Mouse (Mus musculus) CH12.LX (cell line): ENCODE data around the gene Dennd2a. TPM values are rescaled to one million over a fixed set of nuclear protein-coding genes. Genes with fewer than 3 reads are reported as not detected.

Source experiments
- DNase-seq: peaks from one replicate; pipeline ENCODE4 v3.0.0-alpha.2; 2013; ENCODE audit errors: extremely low read depth
- H3K27ac ChIP-seq: 2 replicates; pipeline ENCODE4 v1.5.1; 2012; ENCODE audit warnings: low read depth, mild to moderate bottlenecking, control low read depth, moderate library complexity; ENCODE audit not compliant: insufficient read depth
- H3K27me3 ChIP-seq: replicated peaks from 2 replicates; pipeline ENCODE3; 2012; ENCODE audit warnings: inconsistent platforms
- H3K36me3 ChIP-seq, 2 experiments: replicated peaks in 1 of 2; 2 replicates each; pipeline versions ENCODE3 to v1.6.1; 2012; ENCODE audit warnings: inconsistent platforms in 1 of 2, low read length in 1 of 2, mild to moderate bottlenecking in 1 of 2, mixed read lengths in 1 of 2, moderate library complexity in 1 of 2; ENCODE audit not compliant: control insufficient read depth in 1 of 2, insufficient read depth in 1 of 2
- H3K4me1 ChIP-seq, 2 experiments: 2 replicates each; pipeline ENCODE4 v1.6.1; 2012; ENCODE audit warnings: inconsistent platforms in 1 of 2, moderate library complexity in 1 of 2; ENCODE audit not compliant: insufficient read depth in 2 of 2, control insufficient read depth in 1 of 2
- H3K4me2 ChIP-seq: 2 replicates; pipeline ENCODE4 v1.6.1; 2012; ENCODE audit warnings: low read depth, mild to moderate bottlenecking, control low read depth; ENCODE audit not compliant: poor library complexity, insufficient read depth, severe bottlenecking
- H3K4me3 ChIP-seq, 3 experiments: fragments of 150-350 bp in 1 of 3; sonication (generic) in 1 of 3; replicated peaks in 1 of 3; 2 replicates each; pipeline versions ENCODE3 to v1.5.1; 2011 to 2012; ENCODE audit warnings: low read depth in 2 of 3, low read length in 2 of 3, mild to moderate bottlenecking in 2 of 3, moderate library complexity in 2 of 3, control low read depth in 1 of 3, improper control_type of control experiment in 1 of 3, inconsistent platforms in 1 of 3, mixed read lengths in 1 of 3; ENCODE audit not compliant: poor library complexity in 1 of 3
- H3K79me2 ChIP-seq: replicated peaks from 2 replicates; pipeline ENCODE4 v1.6.1; 2012; ENCODE audit warnings: mild to moderate bottlenecking, moderate library complexity; ENCODE audit not compliant: control insufficient read depth, poor library complexity, insufficient read depth, severe bottlenecking; ENCODE audit errors: extremely low read depth
- H3K9ac ChIP-seq: 2 replicates; pipeline ENCODE4 v1.6.1; 2012; ENCODE audit warnings: low read depth, mild to moderate bottlenecking, control low read depth, moderate library complexity; ENCODE audit not compliant: insufficient read depth
- H3K9me3 ChIP-seq: replicated peaks from 2 replicates; pipeline ENCODE3; 2012; ENCODE audit warnings: low read length, inconsistent platforms, mixed read lengths
- CHD2 ChIP-seq: IDR thresholded peaks from 2 replicates; pipeline ENCODE4 v1.6.1; 2011; ENCODE audit warnings: low read length, improper control_type of control experiment
- E2F4 ChIP-seq: IDR thresholded peaks from 2 replicates; pipeline ENCODE4 v1.6.1; 2011; ENCODE audit warnings: low read depth, low read length, improper control_type of control experiment; ENCODE audit not compliant: insufficient replicate concordance
- ETS1 ChIP-seq: conservative IDR thresholded peaks from 2 replicates; pipeline ENCODE4 v1.6.1; 2012; ENCODE audit warnings: low read depth, mild to moderate bottlenecking, inconsistent platforms, low read length, improper control_type of control experiment, moderate library complexity
- HCFC1 ChIP-seq: IDR thresholded peaks from 2 replicates; pipeline ENCODE4 v1.6.1; 2012; ENCODE audit warnings: low read depth, mild to moderate bottlenecking, inconsistent platforms, low read length, improper control_type of control experiment
- JUN ChIP-seq: IDR thresholded peaks from 2 replicates; pipeline ENCODE4 v1.6.1; 2011; ENCODE audit warnings: low read depth, mild to moderate bottlenecking, low read length, improper control_type of control experiment, moderate library complexity; ENCODE audit not compliant: insufficient read depth
- KAT2A ChIP-seq: IDR thresholded peaks from 2 replicates; pipeline ENCODE4 v1.6.1; 2012; ENCODE audit warnings: low read length, improper control_type of control experiment, inconsistent platforms; ENCODE audit not compliant: insufficient replicate concordance
- MAFK ChIP-seq: IDR thresholded peaks from 2 replicates; pipeline ENCODE4 v1.6.1; 2011; ENCODE audit warnings: low read length, improper control_type of control experiment; ENCODE audit not compliant: insufficient replicate concordance
- MAZ ChIP-seq: IDR thresholded peaks from 2 replicates; pipeline ENCODE4 v1.6.1; 2012; ENCODE audit warnings: low read depth, mild to moderate bottlenecking, inconsistent platforms, low read length, improper control_type of control experiment, moderate library complexity
- MXI1 ChIP-seq: IDR thresholded peaks from 2 replicates; pipeline ENCODE4 v1.6.1; 2011; ENCODE audit warnings: mild to moderate bottlenecking, low read depth, low read length, improper control_type of control experiment
- MYC ChIP-seq: IDR thresholded peaks from 2 replicates; pipeline ENCODE4 v1.6.1; 2011; ENCODE audit warnings: low read depth, mild to moderate bottlenecking, improper control_type of control experiment, low read length
- NELFE ChIP-seq: IDR thresholded peaks from 2 replicates; pipeline ENCODE4 v1.6.1; 2011; ENCODE audit warnings: low read depth, low read length, improper control_type of control experiment
- PAX5 ChIP-seq: IDR thresholded peaks from 2 replicates; pipeline ENCODE4 v1.6.1; 2012; ENCODE audit warnings: low read length, inconsistent platforms, mixed read lengths
- POLR2AphosphoS2 ChIP-seq: IDR thresholded peaks from 2 replicates; pipeline ENCODE4 v1.6.1; 2011; ENCODE audit warnings: low read depth, low read length, improper control_type of control experiment
- RCOR1 ChIP-seq: conservative IDR thresholded peaks from 2 replicates; pipeline ENCODE4 v1.6.1; 2012; ENCODE audit warnings: low read depth, mild to moderate bottlenecking, inconsistent platforms, low read length, improper control_type of control experiment
- SIN3A ChIP-seq: IDR thresholded peaks from 2 replicates; pipeline ENCODE4 v1.6.1; 2012; ENCODE audit warnings: low read length, improper control_type of control experiment, inconsistent platforms
- TBP ChIP-seq: conservative IDR thresholded peaks from 2 replicates; pipeline ENCODE4 v1.6.1; 2011; ENCODE audit warnings: low read depth, low read length, improper control_type of control experiment
- TCF12 ChIP-seq: IDR thresholded peaks from 2 replicates; pipeline ENCODE4 v1.6.1; 2014; ENCODE audit warnings: low read depth, mild to moderate bottlenecking, inconsistent platforms, low read length, improper control_type of control experiment
- USF2 ChIP-seq: conservative IDR thresholded peaks from 2 replicates; pipeline ENCODE4 v1.6.1; 2011; ENCODE audit warnings: low read depth, low read length, improper control_type of control experiment
- ZKSCAN1 ChIP-seq: IDR thresholded peaks from 2 replicates; pipeline ENCODE4 v1.6.1; 2012; ENCODE audit warnings: low read depth, inconsistent platforms, low read length, improper control_type of control experiment, borderline replicate concordance
- ZMIZ1 ChIP-seq: IDR thresholded peaks from 2 replicates; pipeline ENCODE4 v1.6.1; 2012; ENCODE audit warnings: low read depth, mild to moderate bottlenecking, inconsistent platforms, low read length, improper control_type of control experiment
- dilution Hi-C: fragments of 300-500 bp; cut with MboI; formaldehyde crosslinking; loops from 2 replicates; pipeline ENCODE4 v1.14.3; 2020; ENCODE audit warnings: low sequenced_read_pairs; ENCODE audit not compliant: extremely low pct_unique_long_range_greater_than_20kb, extremely low pct_ligation_motif_present
- in situ Hi-C: fragments of 300-500 bp; cut with MboI; formaldehyde crosslinking; loops from 3 replicates; pipeline ENCODE4 v1.14.3; 2019; ENCODE audit warnings: low sequenced_read_pairs, low pct_ligation_motif_present, low pct_unique_long_range_greater_than_20kb, mixed read lengths
- polyA plus RNA-seq: library from polyadenylated mRNA; unstranded; fragments of >175 nt; gene quantifications from 2 replicates; pipeline ENCODE4 v1.2.1, GENCODE M21; 2012; ENCODE audit warnings: low read depth; ENCODE audit not compliant: insufficient read length
- total RNA-seq, 2 experiments: library from RNA; depleted of rRNA; stranded (reverse); fragments of 300-350 nt in 1 of 2; fragments of >200 nt in 1 of 2; gene quantifications; 2 replicates each; pipeline ENCODE4 v1.2.3; 2012 to 2014

Gene Dennd2a
- total and polyA plus RNA-seq, 3 experiments: 3.7 to 10.6 (median 9.1) TPM

DNA sequence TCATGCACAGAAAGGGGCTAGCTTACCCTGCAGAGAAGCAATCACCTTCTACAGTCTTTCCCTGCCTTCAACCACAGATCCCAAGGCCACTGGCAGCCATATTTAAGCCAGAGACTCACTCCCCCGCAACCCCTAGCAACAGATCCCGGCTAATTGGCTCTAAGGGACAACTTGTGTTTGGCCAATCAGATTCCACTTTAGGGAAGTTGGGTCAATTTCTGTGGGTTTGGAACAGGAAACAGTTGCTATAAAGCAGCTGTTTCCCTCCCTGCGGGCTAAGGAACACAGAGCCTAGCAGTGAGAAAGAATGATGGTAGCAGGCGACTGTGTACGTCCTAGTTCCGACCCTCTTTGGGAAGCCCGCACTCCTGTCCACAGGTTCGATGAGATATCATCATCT, 19.4 kb downstream of the Dennd2a start:
- no peak for DNase-seq
- Histone ChIP-seq H3K27ac (no peak overlapping the region), H3K9ac (no peak overlapping the region)

DNA sequence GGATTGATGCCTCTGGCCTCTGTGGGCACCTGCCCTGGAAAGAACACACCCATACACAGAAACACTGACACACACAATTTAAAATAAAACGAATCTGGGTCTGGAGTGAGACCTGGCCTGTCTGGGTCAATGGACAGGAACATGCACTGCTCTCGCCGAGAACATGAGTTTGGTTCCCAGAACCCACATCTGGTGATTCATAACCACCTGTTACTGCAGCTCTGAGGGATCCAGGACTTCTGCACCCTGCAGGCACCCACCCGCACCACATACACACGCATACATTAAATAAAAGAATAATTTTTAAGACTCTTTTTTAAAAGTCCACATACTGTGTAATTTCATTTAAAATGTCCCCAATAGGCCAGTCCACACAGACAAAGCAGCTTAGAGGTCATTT, 20.4 kb downstream of the Dennd2a start:
- H3K9ac ChIP-seq: no peak overlapping the region
- peaks cover 9 to 36% of the 10 kb centered on the region in 2 experiments for H3K4me1 ChIP-seq
- H3K9me3 ChIP-seq: no peaks in the 10 kb centered on the region
- TF ChIP-seq MXI1 (no peak), SIN3A (no peak), PAX5 (no peak), POLR2AphosphoS2 (no peak), ZMIZ1 (no peak), TBP (no peak), NELFE (no peak), TCF12 (no peak), ETS1 (no peak), MAFK (no peak), ZKSCAN1 (no peak), USF2 (no peak), JUN (no peak), MYC (no peak), KAT2A (no peak), CHD2 (no peak), HCFC1 (no peak), E2F4 (no peak), MAZ (no peak), RCOR1 (no peak)
- H3K36me3 ChIP-seq: peaks cover 31 to 71% of the 10 kb centered on the region in 2 experiments
- in situ Hi-C loops (no loop called here), dilution Hi-C loops (no loop called here)
- H3K4me2 ChIP-seq: no peak overlapping the region
- no peak overlapping the region for H3K4me3 ChIP-seq
- H3K27me3 ChIP-seq: no peaks in the 10 kb centered on the region
- H3K27ac ChIP-seq: no peak overlapping the region
- 0 out of 2 replicates have a peak, but pooled peaks cover 6% of the 10 kb centered on the region for H3K79me2 ChIP-seq
- DNase-seq: no peak

More for the DNA sequence above, 19.4 kb downstream of the Dennd2a start:
- in situ Hi-C loops (no loop called here), dilution Hi-C loops (no loop called here)
- Histone ChIP-seq H3K4me3 (no peak overlapping the region), H3K27me3 (no peaks in the 10 kb centered on the region), H3K79me2 (0 out of 2 replicates have a peak, but pooled peaks cover 3% of the 10 kb centered on the region), H3K4me2 (no peak overlapping the region), H3K9me3 (no peaks in the 10 kb centered on the region), H3K36me3 (peaks cover 27 to 70% of the 10 kb centered on the region in 2 experiments), H3K4me1 (peaks cover 9 to 45% of the 10 kb centered on the region in 2 experiments)
- TF ChIP-seq MYC (no peak), POLR2AphosphoS2 (0 out of 2 replicates have a peak, but pooled peaks have one; percentile 42)
